Comparison of ENCODE assay signal across 27 mouse cellular contexts in the genomic region with DNA sequence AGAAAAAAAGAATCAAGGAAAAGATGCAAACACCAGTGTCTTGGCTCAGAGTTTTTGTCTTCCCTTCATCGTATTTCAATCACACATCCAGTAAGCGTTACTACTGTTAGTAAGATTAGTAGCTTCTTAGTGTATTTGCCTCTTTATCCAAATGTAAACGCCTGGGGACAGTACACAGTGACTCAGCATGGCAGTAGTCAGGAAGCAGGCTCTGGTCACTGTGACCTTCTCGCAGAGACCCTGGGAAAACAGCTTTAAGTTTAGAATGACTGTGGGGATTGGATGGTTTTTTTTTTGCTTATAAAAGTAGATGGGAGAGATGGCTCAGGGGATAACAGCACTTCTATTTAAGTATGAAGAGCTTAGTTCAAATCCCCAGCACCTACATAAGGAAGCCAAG. TPM values are rescaled to one million over a fixed set of nuclear protein-coding genes. Genes with fewer than 3 reads are reported as not detected.
DNase-seq lines count a peak whose midpoint lies in the region; ATAC-seq and TF ChIP-seq lines count a peak whose summit lies in the region.
"Had no signal": no experiment of that assay in that cellular context is flagged by ENCODE, and none has a peak within 500 bp of the region (broad histone marks: within the 10 kb centered on the region; RNA-seq: fewer than 3 reads in every experiment).

No protein-coding gene starts in this region.

- TF ChIP-seq EP300 in lung, postnatal 0 days (IDR thresholded peaks at IDR 0.05), result no peak

- WGBS in heart, embryonic 12.5 days, result 36% methylated on average over 4 of the region's 4 CpGs
- 38% methylated on average over 4 of the region's 4 CpGs for WGBS in lung, postnatal 0 days
- WGBS in lung, adult 2 months, result 55% methylated on average over 4 of the region's 4 CpGs
- WGBS in liver, embryonic 13.5 days (ENCODE audit: insufficient replicate concordance), result 43% methylated on average over 4 of the region's 4 CpGs
- WGBS in hindbrain, embryonic 16.5 days, result 74% methylated on average over 4 of the region's 4 CpGs
- WGBS in forebrain, embryonic 11.5 days, result 75% methylated on average over 4 of the region's 4 CpGs

- TF ChIP-seq CTCF in lung, postnatal 0 days (IDR thresholded peaks at IDR 0.05), result no peak
- TF ChIP-seq CTCF in lung, adult 2 months (IDR thresholded peaks at IDR 0.05; ENCODE audit: insufficient read depth, low read length), result no peak

- DNase-seq in heart, postnatal 25 days (ENCODE audit: low spot score), result no peak
- DNase-seq in lung, postnatal 0 days (ENCODE audit: low spot score), result no peak
- no peak for DNase-seq in lung, adult 2 months
- no peak for DNase-seq in liver, embryonic 13.5 days
- no peak for DNase-seq in forebrain, embryonic 11.5 days (ENCODE audit: low spot score)
- DNase-seq: adrenal gland, postnatal 10 days; cerebellum, adult 8-10 months; cerebellum, postnatal 36 days; gastrocnemius, postnatal 25 days; kidney, adult 9 months; kidney, postnatal 36 days; layer of hippocampus, postnatal 36 days; thymus, adult 18-20 months; thymus, postnatal 36 days had no signal

- no peak overlapping the region for H3K4me2 ChIP-seq in heart, embryonic 12.5 days
- no peak overlapping the region for H3K4me2 ChIP-seq in lung, postnatal 0 days (replicated peaks; ENCODE audit: low read depth, low read length)
- no peak overlapping the region for H3K4me2 ChIP-seq in liver, embryonic 13.5 days
- H3K4me2 ChIP-seq in hindbrain, embryonic 16.5 days (ENCODE audit: low read length), result no peak overlapping the region
- no peak overlapping the region for H3K4me2 ChIP-seq in forebrain, embryonic 11.5 days (ENCODE audit: low read depth, low read length, severe bottlenecking)
- H3K4me2 ChIP-seq: embryonic facial prominence, embryonic 15.5 days; limb, embryonic 12.5 days; midbrain, embryonic 12.5 days; stomach, embryonic 15.5 days had no signal

- H3K9ac ChIP-seq in heart, embryonic 12.5 days, result peak overlapping the region; percentile 20; the same call in 1 of the 2 replicates
- no peak overlapping the region for H3K9ac ChIP-seq in lung, postnatal 0 days (replicated peaks; ENCODE audit: low read depth)
- no peak overlapping the region for H3K9ac ChIP-seq in liver, embryonic 13.5 days
- no peak overlapping the region for H3K9ac ChIP-seq in hindbrain, embryonic 16.5 days (ENCODE audit: low read depth, low read length)
- no peak overlapping the region for H3K9ac ChIP-seq in forebrain, embryonic 11.5 days (ENCODE audit: low read length)
- H3K9ac ChIP-seq: embryonic facial prominence, embryonic 15.5 days; limb, embryonic 12.5 days; midbrain, embryonic 12.5 days; stomach, embryonic 15.5 days had no signal

- no peak for ATAC-seq in heart, embryonic 12.5 days (ENCODE audit: insufficient number of reproducible peaks, low FRiP score)
- no peak for ATAC-seq in lung, postnatal 0 days
- ATAC-seq in liver, embryonic 13.5 days (ENCODE audit: low read depth), result no peak
- ATAC-seq in hindbrain, embryonic 16.5 days, result no peak
- no peak for ATAC-seq in forebrain, embryonic 11.5 days (replicated peaks; ENCODE audit: low FRiP score)
- ATAC-seq: activated CD4-positive, CD25-positive, alpha-beta regulatory T cell, adult 4 months; forebrain, embryonic 16.5 days; hindbrain, postnatal 0 days; intestine, embryonic 16.5 days had no signal

- no peaks in the 10 kb centered on the region for H3K9me3 ChIP-seq in heart, embryonic 12.5 days (replicated peaks)
- H3K9me3 ChIP-seq in lung, postnatal 0 days (ENCODE audit: low read length), result no peaks in the 10 kb centered on the region
- no peaks in the 10 kb centered on the region for H3K9me3 ChIP-seq in liver, embryonic 13.5 days (replicated peaks)
- no peaks in the 10 kb centered on the region for H3K9me3 ChIP-seq in hindbrain, embryonic 16.5 days (ENCODE audit: control insufficient read depth, low read length)
- no peaks in the 10 kb centered on the region for H3K9me3 ChIP-seq in forebrain, embryonic 11.5 days (ENCODE audit: control insufficient read depth, low read length)
- H3K9me3 ChIP-seq: embryonic facial prominence, embryonic 15.5 days; hindbrain, embryonic 10.5 days; midbrain, embryonic 12.5 days; stomach, embryonic 15.5 days had no signal

- H3K36me3 ChIP-seq in heart, embryonic 12.5 days, result no peaks in the 10 kb centered on the region
- no peaks in the 10 kb centered on the region for H3K36me3 ChIP-seq in lung, postnatal 0 days (ENCODE audit: insufficient read depth, low read length)
- no peaks in the 10 kb centered on the region for H3K36me3 ChIP-seq in liver, embryonic 13.5 days
- no peaks in the 10 kb centered on the region for H3K36me3 ChIP-seq in hindbrain, embryonic 16.5 days (ENCODE audit: control insufficient read depth, insufficient read depth, low read length)
- H3K36me3 ChIP-seq in forebrain, embryonic 11.5 days (ENCODE audit: control insufficient read depth, insufficient read depth, low read length), result no peaks in the 10 kb centered on the region
- H3K36me3 ChIP-seq: embryonic facial prominence, embryonic 15.5 days; hindbrain, embryonic 10.5 days; limb, embryonic 12.5 days; midbrain, embryonic 12.5 days; stomach, embryonic 15.5 days had no signal

- no peaks in the 10 kb centered on the region for H3K27me3 ChIP-seq in heart, embryonic 12.5 days (replicated peaks)
- H3K27me3 ChIP-seq in lung, postnatal 0 days (replicated peaks; ENCODE audit: insufficient read depth, low read length), result no peaks in the 10 kb centered on the region
- no peaks in the 10 kb centered on the region for H3K27me3 ChIP-seq in liver, embryonic 13.5 days
- H3K27me3 ChIP-seq in hindbrain, embryonic 16.5 days (replicated peaks; ENCODE audit: control insufficient read depth, insufficient read depth, low read length), result no peaks in the 10 kb centered on the region
- no peaks in the 10 kb centered on the region for H3K27me3 ChIP-seq in forebrain, embryonic 11.5 days (ENCODE audit: control insufficient read depth, insufficient read depth, low read length)
- H3K27me3 ChIP-seq: embryonic facial prominence, embryonic 15.5 days; limb, embryonic 12.5 days; midbrain, embryonic 12.5 days; stomach, embryonic 15.5 days had no signal

- intact Hi-C loops in heart, postnatal 25 days (cut with DNase I), result no loop called here

- TF ChIP-seq POLR2A in lung, adult 2 months (IDR thresholded peaks at IDR 0.05; ENCODE audit: borderline replicate concordance, extremely low read depth, low read depth, low read length), result no peak

- H3K27ac ChIP-seq in heart, embryonic 12.5 days (ENCODE audit: poor library complexity, severe bottlenecking), result 0 out of 2 replicates have a peak overlapping the region, but pooled peaks have one; percentile 2
- peak overlapping the region; percentile 81; the same call in 1 of the 2 replicates for H3K27ac ChIP-seq in lung, postnatal 0 days (ENCODE audit: low read length)
- peak overlapping the region; percentile 66 for H3K27ac ChIP-seq in liver, embryonic 13.5 days
- no peak overlapping the region for H3K27ac ChIP-seq in hindbrain, embryonic 16.5 days (ENCODE audit: low read depth, low read length)
- H3K27ac ChIP-seq in forebrain, embryonic 11.5 days (ENCODE audit: low read depth, low read length), result no peak overlapping the region
- H3K27ac ChIP-seq: embryonic facial prominence, embryonic 15.5 days; hindbrain, embryonic 10.5 days; hindbrain, postnatal 0 days; limb, embryonic 12.5 days; midbrain, embryonic 12.5 days; stomach, embryonic 15.5 days had no signal

- no peak overlapping the region for H3K4me3 ChIP-seq in heart, embryonic 12.5 days
- no peak overlapping the region for H3K4me3 ChIP-seq in lung, postnatal 0 days (ENCODE audit: low read depth, low read length)
- no peak overlapping the region for H3K4me3 ChIP-seq in lung, adult 2 months (replicated peaks; ENCODE audit: extremely low read depth, low read depth, low read length)
- H3K4me3 ChIP-seq in liver, embryonic 13.5 days (replicated peaks), result no peak overlapping the region
- H3K4me3 ChIP-seq in hindbrain, embryonic 16.5 days (ENCODE audit: low read length), result no peak overlapping the region
- H3K4me3 ChIP-seq in forebrain, embryonic 11.5 days (ENCODE audit: low read depth, low read length), result no peak overlapping the region
- H3K4me3 ChIP-seq: embryonic facial prominence, embryonic 15.5 days; hindbrain, embryonic 10.5 days; limb, embryonic 12.5 days; midbrain, embryonic 12.5 days; stomach, embryonic 15.5 days had no signal

- peaks cover 61% of the 10 kb centered on the region for H3K4me1 ChIP-seq in heart, embryonic 12.5 days (replicated peaks)
- peaks cover 16% of the 10 kb centered on the region for H3K4me1 ChIP-seq in lung, postnatal 0 days (ENCODE audit: insufficient read depth, low read depth, low read length)
- H3K4me1 ChIP-seq in lung, adult 2 months (ENCODE audit: control insufficient read depth, insufficient read depth, low read length), result peaks cover 2% of the 10 kb centered on the region; the same call in 1 of the 2 replicates
- H3K4me1 ChIP-seq in liver, embryonic 13.5 days (replicated peaks), result peaks cover 70% of the 10 kb centered on the region
- no peaks in the 10 kb centered on the region for H3K4me1 ChIP-seq in hindbrain, embryonic 16.5 days (ENCODE audit: control insufficient read depth, insufficient read depth, low read depth, low read length)
- no peaks in the 10 kb centered on the region for H3K4me1 ChIP-seq in forebrain, embryonic 11.5 days (replicated peaks; ENCODE audit: control insufficient read depth, insufficient read depth, low read length)
- H3K4me1 ChIP-seq: hindbrain, embryonic 10.5 days; limb, embryonic 12.5 days; midbrain, embryonic 12.5 days had no signal

RNA-seq across cellular contexts. Expression of gene Gipc2, which starts 46.0 kb away (rescaled TPM):
- 1.3 and 4.5 TPM in 2 replicates for polyA plus RNA-seq in heart, embryonic 12.5 days (2016; fragmentation: Nextera tagmentation; extraction: Ambion mirVana)
- total RNA-seq in heart, postnatal 25 days (2021), result 1 to 10 TPM; 3.6 to 4.0 TPM
- 86.3 and 107 TPM in 2 replicates for polyA plus RNA-seq in lung, postnatal 0 days (2015; fragmentation: Nextera tagmentation; extraction: Ambion mirVana)
- 20.1 and 36.6 TPM in 2 replicates for polyA plus RNA-seq in lung, adult 2 months (2012; rRNA removed)
- polyA plus RNA-seq in liver, embryonic 13.5 days (2015; fragmentation: Nextera tagmentation; extraction: Ambion mirVana), result 12.3 and 21.0 TPM in 2 replicates
- polyA plus RNA-seq in hindbrain, embryonic 16.5 days (2015; fragmentation: Nextera tagmentation; extraction: Ambion mirVana), result 9.7 and 11.9 TPM in 2 replicates
- polyA plus RNA-seq in forebrain, embryonic 11.5 days (2014; fragmentation: Nextera tagmentation; extraction: Ambion mirVana), result 1.8 and 1.9 TPM in 2 replicates
- total RNA-seq: monocyte, adult 5-6 weeks; neutrophil, adult 5-6 weeks had no signal
- polyA plus RNA-seq: activated CD4-positive, CD25-positive, alpha-beta regulatory T cell, adult 4 months had no signal

Comparison
In these comparisons a context has a peak if more than half of its experiments do, and no peak if none do; other contexts are left out.
1. H3K27ac ChIP-seq: peak in heart, embryonic 12.5 days (single experiment), lung, postnatal 0 days (single experiment) and liver, embryonic 13.5 days (single experiment); none in hindbrain, embryonic 16.5 days (single experiment) and forebrain, embryonic 11.5 days (single experiment).